Mouse (Mus musculus) forebrain, embryonic 12.5 days (tissue): Measurements from ENCODE around the gene Tmem178b. TPM values are rescaled to one million over a fixed set of nuclear protein-coding genes. Genes with fewer than 3 reads are reported as not detected.

Experiments used
- ATAC-seq: fragments of 200-750 bp; cut with Nextera tagmentation; 2 replicates; pipeline ENCODE4 v1.8.0; 2017; ENCODE audit warnings: moderate TSS enrichment; ENCODE audit not compliant: low FRiP score
- H3K27ac ChIP-seq: fragments of 300-500 bp; sonication (generic); 2 replicates; pipeline ENCODE4 v1.5.1; 2016; ENCODE audit warnings: mild to moderate bottlenecking
- H3K27me3 ChIP-seq: fragments of 300-500 bp; sonication (generic); 2 replicates; pipeline ENCODE4 v1.6.1; 2016; ENCODE audit warnings: mild to moderate bottlenecking
- H3K36me3 ChIP-seq: fragments of 300-500 bp; sonication (generic); replicated peaks from 2 replicates; pipeline ENCODE4 v1.6.1; 2016; ENCODE audit warnings: mild to moderate bottlenecking
- H3K4me1 ChIP-seq: fragments of 300-500 bp; sonication (generic); 2 replicates; pipeline ENCODE4 v1.6.1; 2016
- H3K4me2 ChIP-seq: fragments of 300-500 bp; sonication (generic); 2 replicates; pipeline ENCODE4 v1.6.1; 2016; ENCODE audit warnings: mild to moderate bottlenecking, moderate library complexity
- H3K4me3 ChIP-seq: fragments of 300-500 bp; sonication (generic); replicated peaks from 2 replicates; pipeline ENCODE4 v1.5.1; 2016; ENCODE audit warnings: mild to moderate bottlenecking
- H3K9ac ChIP-seq: fragments of 300-500 bp; sonication (generic); 2 replicates; pipeline ENCODE4 v1.6.1; 2016; ENCODE audit warnings: mild to moderate bottlenecking
- H3K9me3 ChIP-seq: fragments of 300-500 bp; sonication (generic); 2 replicates; pipeline ENCODE4 v1.6.1; 2016
- WGBS: fragments of 180-500 bp; shearing (Covaris S2); methylation state at CpG from one replicate; pipeline ENCODE4 v1.1.7; 2016; 5-methylcytosine and 5-hydroxymethylcytosine counted together
- polyA plus RNA-seq: library from polyadenylated mRNA; unstranded; fragments of >200 nt; fragmentation: Nextera tagmentation; extraction: Ambion mirVana; gene quantifications from 2 replicates; pipeline ENCODE4 v1.2.1, GENCODE M21; 2016

The Tmem178b gene
- polyA plus RNA-seq, 1 experiment from 2014 or later = 15.5 TPM

- Histone ChIP-seq H3K36me3 (no peaks in the 10 kb centered on the region), H3K9ac (no peak overlapping the region), H3K27ac (peak overlapping the region; percentile 8; the same call in 1 of the 2 replicates), H3K9me3 (no peaks in the 10 kb centered on the region), H3K4me1 (peaks cover 6% of the 10 kb centered on the region; the same call in 1 of the 2 replicates), H3K4me3 (no peak overlapping the region), H3K27me3 (no peaks in the 10 kb centered on the region), H3K4me2 (no peak overlapping the region)
- no peak for ATAC-seq
- WGBS = 37% methylated on average over 1 of the region's 1 CpGs
These were observed 203.0 kb downstream of the Tmem178b start for GRCm38 (mm10) chr6:40076089-40076488.

GRCm38 (mm10) chr6:40076670-40077313, 203.7 kb downstream of the Tmem178b start:
- Histone ChIP-seq H3K27ac (no peak overlapping the region), H3K27me3 (no peaks in the 10 kb centered on the region), H3K4me2 (no peak overlapping the region), H3K9me3 (no peaks in the 10 kb centered on the region), H3K4me3 (no peak overlapping the region), H3K4me1 (peaks cover 6% of the 10 kb centered on the region; the same call in 1 of the 2 replicates), H3K9ac (no peak overlapping the region), H3K36me3 (no peaks in the 10 kb centered on the region)
- no peak for ATAC-seq
- WGBS = 90% methylated on average over 5 of the region's 5 CpGs

GRCm38 (mm10) chr6:40078353-40078752, 205.3 kb downstream of the Tmem178b start:
- H3K9ac ChIP-seq = no peak overlapping the region
- no peak overlapping the region for H3K4me3 ChIP-seq
- peaks cover 6% of the 10 kb centered on the region; the same call in 1 of the 2 replicates for H3K4me1 ChIP-seq
- H3K36me3 ChIP-seq = no peaks in the 10 kb centered on the region
- no peak overlapping the region for H3K4me2 ChIP-seq
- H3K27me3 ChIP-seq = no peaks in the 10 kb centered on the region
- H3K9me3 ChIP-seq = no peaks in the 10 kb centered on the region
- no peak overlapping the region for H3K27ac ChIP-seq
- 88% methylated on average over 3 of the region's 3 CpGs for WGBS
- ATAC-seq = no peak

GRCm38 (mm10) chr6:40083726-40084125, 210.7 kb downstream of the Tmem178b start:
- no peaks in the 10 kb centered on the region for H3K27me3 ChIP-seq
- 93% methylated on average over 3 of the region's 3 CpGs for WGBS
- no peaks in the 10 kb centered on the region for H3K9me3 ChIP-seq
- ATAC-seq = no peak
- no peak overlapping the region for H3K4me2 ChIP-seq
- H3K27ac ChIP-seq = no peak overlapping the region
- H3K4me3 ChIP-seq = no peak overlapping the region
- H3K9ac ChIP-seq = no peak overlapping the region
- H3K36me3 ChIP-seq = no peaks in the 10 kb centered on the region
- no peaks in the 10 kb centered on the region; the same call in 1 of the 2 replicates for H3K4me1 ChIP-seq

GRCm38 (mm10) chr6:40091250-40091651, 218.2 kb downstream of the Tmem178b start:
- Histone ChIP-seq H3K4me1 (peaks cover 15% of the 10 kb centered on the region), H3K27ac (0 out of 2 replicates have a peak overlapping the region, but pooled peaks have one; percentile 25), H3K36me3 (no peaks in the 10 kb centered on the region), H3K4me3 (no peak overlapping the region), H3K9me3 (no peaks in the 10 kb centered on the region), H3K4me2 (no peak overlapping the region), H3K27me3 (no peaks in the 10 kb centered on the region), H3K9ac (no peak overlapping the region)
- no peak for ATAC-seq
- WGBS = 22% methylated on average over 5 of the region's 5 CpGs

GRCm38 (mm10) chr6:40098498-40098897, 225.4 kb downstream of the Tmem178b start:
- no peaks in the 10 kb centered on the region for H3K36me3 ChIP-seq
- ATAC-seq = no peak
- H3K4me3 ChIP-seq = no peak overlapping the region
- H3K4me1 ChIP-seq = peaks cover 9% of the 10 kb centered on the region
- no peak overlapping the region for H3K4me2 ChIP-seq
- 81% methylated on average over 2 of the region's 2 CpGs for WGBS
- H3K27ac ChIP-seq = no peak overlapping the region
- no peak overlapping the region for H3K9ac ChIP-seq
- H3K9me3 ChIP-seq = no peaks in the 10 kb centered on the region
- no peaks in the 10 kb centered on the region for H3K27me3 ChIP-seq

GRCm38 (mm10) chr6:40101785-40102184, 228.7 kb downstream of the Tmem178b start:
- H3K27ac ChIP-seq = no peak overlapping the region
- no peaks in the 10 kb centered on the region for H3K36me3 ChIP-seq
- H3K27me3 ChIP-seq = no peaks in the 10 kb centered on the region
- no peaks in the 10 kb centered on the region for H3K9me3 ChIP-seq
- no peak overlapping the region for H3K4me2 ChIP-seq
- peaks cover 21% of the 10 kb centered on the region for H3K4me1 ChIP-seq
- no peak overlapping the region for H3K4me3 ChIP-seq
- H3K9ac ChIP-seq = no peak overlapping the region
- WGBS = 91% methylated on average over 4 of the region's 4 CpGs
- no peak for ATAC-seq

GRCm38 (mm10) chr6:40102863-40103262, 229.8 kb downstream of the Tmem178b start:
- Histone ChIP-seq H3K27ac (peak overlapping the region; percentile 77), H3K4me1 (peaks cover 21% of the 10 kb centered on the region), H3K4me3 (no peak overlapping the region), H3K9ac (no peak overlapping the region), H3K36me3 (no peaks in the 10 kb centered on the region), H3K27me3 (no peaks in the 10 kb centered on the region), H3K9me3 (no peaks in the 10 kb centered on the region), H3K4me2 (no peak overlapping the region)
- WGBS = 36% methylated on average over 4 of the region's 4 CpGs
- no peak for ATAC-seq

- H3K4me1 ChIP-seq = peaks cover 1% of the 10 kb centered on the region; the same call in 1 of the 2 replicates
- no peak overlapping the region for H3K4me3 ChIP-seq
- no peak overlapping the region for H3K9ac ChIP-seq
- 77% methylated on average over 5 of the region's 5 CpGs for WGBS
- no peak for ATAC-seq
- H3K27ac ChIP-seq = no peak overlapping the region
- H3K4me2 ChIP-seq = no peak overlapping the region
- H3K36me3 ChIP-seq = no peaks in the 10 kb centered on the region
- no peaks in the 10 kb centered on the region for H3K9me3 ChIP-seq
- H3K27me3 ChIP-seq = no peaks in the 10 kb centered on the region
These were observed 237.0 kb downstream of the Tmem178b start for GRCm38 (mm10) chr6:40110029-40110428.

- WGBS = 80% methylated on average over 2 of the region's 2 CpGs
- Histone ChIP-seq H3K9ac (no peak overlapping the region), H3K4me2 (no peak overlapping the region), H3K36me3 (no peaks in the 10 kb centered on the region), H3K4me3 (no peak overlapping the region), H3K27me3 (no peaks in the 10 kb centered on the region), H3K4me1 (peaks cover 4% of the 10 kb centered on the region; the same call in 1 of the 2 replicates), H3K9me3 (no peaks in the 10 kb centered on the region), H3K27ac (no peak overlapping the region)
- no peak for ATAC-seq
These were observed 237.7 kb downstream of the Tmem178b start for GRCm38 (mm10) chr6:40110729-40111128.

- no peak overlapping the region for H3K27ac ChIP-seq
- WGBS = 83% methylated on average over 10 of the region's 10 CpGs
These were observed 239.4 kb downstream of the Tmem178b start for GRCm38 (mm10) chr6:40112488-40112887.

GRCm38 (mm10) chr6:40116225-40116624, 243.2 kb downstream of the Tmem178b start:
- no peak for ATAC-seq
- Histone ChIP-seq H3K9me3 (no peaks in the 10 kb centered on the region), H3K27ac (no peak overlapping the region), H3K9ac (no peak overlapping the region), H3K27me3 (no peaks in the 10 kb centered on the region), H3K4me1 (peaks cover 8% of the 10 kb centered on the region; the same call in 1 of the 2 replicates), H3K4me2 (no peak overlapping the region), H3K4me3 (no peak overlapping the region), H3K36me3 (no peaks in the 10 kb centered on the region)
- 52% methylated on average over 3 of the region's 3 CpGs for WGBS

More at GRCm38 (mm10) chr6:40112488-40112887, 239.4 kb downstream of the Tmem178b start:
- Histone ChIP-seq H3K4me1 (peaks cover 8% of the 10 kb centered on the region; the same call in 1 of the 2 replicates), H3K36me3 (no peaks in the 10 kb centered on the region), H3K9ac (no peak overlapping the region), H3K27me3 (no peaks in the 10 kb centered on the region), H3K4me2 (no peak overlapping the region), H3K4me3 (no peak overlapping the region), H3K9me3 (no peaks in the 10 kb centered on the region)
- no peak for ATAC-seq

- Histone ChIP-seq H3K4me3 (no peak overlapping the region), H3K9me3 (no peaks in the 10 kb centered on the region), H3K36me3 (no peaks in the 10 kb centered on the region), H3K27me3 (no peaks in the 10 kb centered on the region), H3K9ac (no peak overlapping the region), H3K4me2 (no peak overlapping the region), H3K4me1 (peaks cover 21% of the 10 kb centered on the region), H3K27ac (no peak overlapping the region)
- WGBS = 72% methylated on average over 2 of the region's 2 CpGs
- ATAC-seq = no peak
These were observed 247.1 kb downstream of the Tmem178b start for GRCm38 (mm10) chr6:40120176-40120575.
